Mouse (Mus musculus) yolk sac, embryonic 10.5 days (tissue): Measurements from ENCODE around the gene Kcnh7.

Experiments
- DNase-seq: peaks from one replicate; pipeline ENCODE4 v3.0.0-alpha.2; 2017; ENCODE audit warnings: low spot score

Kcnh7 gene

DNA sequence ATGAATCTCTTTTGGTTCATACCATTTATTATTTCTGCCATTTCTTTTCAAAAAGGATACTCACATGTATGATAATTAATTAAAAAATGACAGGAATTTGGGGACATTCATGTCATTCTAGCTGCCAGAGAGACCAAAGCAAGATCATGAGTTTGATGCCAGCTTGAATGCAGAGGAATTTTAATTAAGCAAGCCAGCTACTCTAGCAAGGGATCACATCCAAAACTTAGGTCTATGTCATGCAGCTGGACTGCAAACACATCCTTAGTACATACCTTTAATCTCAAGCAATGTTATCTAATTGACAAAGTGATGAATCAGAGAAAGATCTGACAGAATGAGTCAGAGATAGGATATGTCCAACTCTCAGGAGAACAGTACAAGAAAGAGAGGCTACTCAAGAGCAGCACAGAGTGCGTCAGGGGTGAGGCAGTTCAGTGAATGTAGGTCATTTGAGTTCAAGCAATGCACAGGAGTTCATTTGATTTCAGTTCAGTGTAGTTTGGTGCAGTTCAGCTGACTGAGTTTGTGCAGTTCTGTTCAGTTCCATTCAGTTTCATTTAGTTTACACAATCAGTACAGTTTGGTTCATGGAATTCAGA is 248.7 kb downstream of the Kcnh7 start:
- DNase-seq, result no peak

- DNase-seq, result no peak
Measured at GRCm38 (mm10) chr2:62928494-62928893, 255.6 kb downstream of the Kcnh7 start.

GRCm38 (mm10) chr2:62928065-62928464 is 256.0 kb downstream of the Kcnh7 start:
- no peak for DNase-seq

DNA sequence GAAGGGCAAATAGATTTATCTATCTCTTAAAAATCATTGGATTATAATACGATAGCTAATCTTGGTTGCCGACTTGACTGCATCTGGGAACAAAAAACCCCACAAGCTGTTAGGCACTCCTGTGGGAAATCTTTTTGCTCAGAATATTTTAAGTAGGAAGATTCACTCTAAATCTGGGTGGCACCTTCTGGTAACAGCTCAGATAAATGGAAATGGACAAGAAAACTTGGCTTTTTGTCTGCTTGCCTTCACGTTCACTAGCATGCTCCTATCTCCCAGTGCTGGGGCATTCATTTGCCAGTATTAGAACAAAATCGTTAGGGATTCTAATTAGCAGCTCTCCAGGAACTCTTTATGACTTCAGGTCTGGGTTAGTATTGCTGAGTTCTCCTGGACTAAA is 260.3 kb downstream of the Kcnh7 start:
- no peak for DNase-seq

DNA sequence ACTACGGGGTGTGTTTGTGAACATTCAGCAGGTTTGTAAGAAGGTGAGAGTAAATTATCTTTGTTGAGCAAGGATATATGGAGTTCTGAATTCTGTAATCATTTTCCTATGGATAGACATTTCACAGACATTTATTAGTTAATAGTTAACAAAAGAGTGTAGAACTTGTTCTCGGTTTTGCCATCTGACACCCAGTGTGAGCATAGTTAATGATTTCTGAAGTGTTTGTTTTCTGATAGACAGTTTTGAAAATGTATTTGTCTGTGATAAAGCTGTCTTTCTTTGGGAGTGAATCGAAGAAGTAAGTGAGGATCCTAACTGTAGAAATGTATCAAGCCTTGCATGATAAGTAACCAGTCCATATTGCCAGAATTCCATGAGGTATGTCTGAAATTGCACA is 276.4 kb downstream of the Kcnh7 start:
- no peak for DNase-seq

DNA sequence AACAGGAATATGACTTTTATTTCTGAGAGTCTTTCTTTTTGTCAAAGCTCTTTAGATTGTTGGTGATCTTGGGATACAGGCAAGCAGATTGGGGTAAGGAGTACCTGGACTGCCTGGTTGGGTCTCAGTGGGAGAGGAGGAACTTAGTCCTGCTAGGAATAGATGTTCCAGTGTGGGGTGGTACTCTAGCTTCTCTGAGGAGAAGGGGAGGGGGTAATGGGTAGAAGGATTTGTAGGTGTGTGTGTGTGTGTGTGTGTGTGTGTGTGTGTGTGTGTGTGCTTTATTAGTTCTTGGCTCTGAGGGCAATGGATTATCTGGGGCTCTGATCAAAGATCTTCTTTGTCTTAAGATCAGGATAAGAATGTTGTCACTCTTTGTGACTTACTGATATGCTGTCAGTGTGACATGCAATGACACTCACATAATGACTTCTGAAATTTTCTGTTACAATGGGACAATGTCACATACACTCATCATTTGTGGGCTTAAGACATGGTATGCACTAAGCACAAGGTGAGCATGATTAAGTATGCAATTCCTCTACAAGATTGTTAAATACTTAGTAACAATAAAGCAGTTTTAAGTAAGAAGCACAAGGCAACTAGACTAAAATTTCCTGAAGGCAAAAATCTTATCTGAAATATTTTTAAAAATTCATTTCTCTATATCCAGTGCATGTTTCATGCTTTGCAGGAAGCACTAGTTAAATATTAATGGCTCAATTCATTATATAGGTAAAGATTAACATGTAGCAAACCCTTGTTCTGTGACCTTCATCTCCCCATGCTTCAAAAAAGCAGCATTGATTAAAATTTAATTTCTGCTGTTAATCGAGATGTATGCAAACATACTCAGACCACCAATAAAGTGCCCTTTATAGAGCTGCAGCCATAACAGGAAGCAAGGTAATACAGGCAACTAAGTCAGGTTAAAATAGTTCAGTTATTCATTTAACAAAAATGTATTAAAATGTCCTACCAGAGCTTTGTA is 281.4 kb downstream of the Kcnh7 start:
- no peak for DNase-seq

GRCm38 (mm10) chr2:62878763-62879162 is 305.3 kb downstream of the Kcnh7 start:
- no peak for DNase-seq

- DNase-seq, result no peak
Measured at GRCm38 (mm10) chr2:62855391-62855790, 328.7 kb downstream of the Kcnh7 start.

- DNase-seq, result no peak
Measured at GRCm38 (mm10) chr2:62842630-62843029, 341.5 kb downstream of the Kcnh7 start.

DNA sequence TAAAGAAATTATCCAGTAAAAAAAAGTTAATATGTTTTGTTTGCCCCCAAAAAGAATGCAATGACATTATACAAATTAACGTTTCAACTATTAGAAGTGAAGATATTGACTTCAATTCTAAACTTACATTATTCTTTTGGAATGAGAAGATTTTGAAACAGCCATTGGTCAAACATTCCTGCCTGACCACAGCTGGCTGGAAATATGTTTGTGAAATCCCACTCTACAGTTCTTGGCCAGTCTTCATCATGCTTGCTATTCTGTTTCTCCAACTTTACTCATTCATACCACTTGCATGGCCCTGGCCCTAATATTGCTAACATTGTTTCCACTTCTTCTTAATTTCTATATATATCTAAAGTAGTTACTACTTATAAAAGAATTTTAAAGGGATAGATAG is 349.8 kb downstream of the Kcnh7 start:
- no peak for DNase-seq

DNA sequence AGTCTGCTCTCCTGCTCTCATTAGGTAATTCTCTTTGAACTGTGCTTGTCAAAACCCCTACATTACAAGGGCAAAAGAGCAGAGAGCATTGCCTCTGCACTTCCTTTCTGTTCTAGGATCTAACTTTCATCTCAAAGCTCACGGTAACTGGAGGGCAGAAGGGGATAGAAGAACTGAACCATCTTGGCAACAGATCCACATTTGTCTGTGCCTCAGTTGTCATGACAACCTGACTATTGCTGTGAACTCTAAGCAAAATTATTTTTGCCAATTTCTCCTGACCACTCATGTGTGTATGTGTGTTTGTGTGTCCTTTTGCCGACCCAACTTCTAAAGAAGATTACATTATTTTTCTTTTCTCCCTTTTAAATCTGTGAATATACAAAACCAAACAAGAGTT is 364.9 kb downstream of the Kcnh7 start:
- no peak for DNase-seq

DNA sequence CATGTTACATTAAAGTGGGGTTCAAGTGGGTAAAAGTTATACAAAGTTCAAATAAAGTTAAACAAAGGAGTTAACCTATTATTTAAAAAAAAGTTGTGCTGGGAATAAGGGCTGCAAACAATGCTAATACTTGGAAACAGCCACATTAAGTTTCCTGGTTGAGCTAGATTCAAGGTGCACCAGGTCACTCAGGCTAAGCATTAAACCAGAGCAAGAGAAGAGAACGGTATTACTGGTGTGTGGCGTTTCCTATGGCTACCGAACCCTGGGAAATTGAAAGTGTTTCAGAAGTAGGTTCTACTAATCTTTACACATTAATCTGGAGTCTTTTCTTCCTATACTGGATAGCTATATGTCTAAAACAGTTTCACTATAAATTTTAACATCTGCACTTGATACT is 368.1 kb downstream of the Kcnh7 start:
- DNase-seq, result no peak

GRCm38 (mm10) chr2:62808813-62809212 is 375.3 kb downstream of the Kcnh7 start:
- DNase-seq, result no peak

DNA sequence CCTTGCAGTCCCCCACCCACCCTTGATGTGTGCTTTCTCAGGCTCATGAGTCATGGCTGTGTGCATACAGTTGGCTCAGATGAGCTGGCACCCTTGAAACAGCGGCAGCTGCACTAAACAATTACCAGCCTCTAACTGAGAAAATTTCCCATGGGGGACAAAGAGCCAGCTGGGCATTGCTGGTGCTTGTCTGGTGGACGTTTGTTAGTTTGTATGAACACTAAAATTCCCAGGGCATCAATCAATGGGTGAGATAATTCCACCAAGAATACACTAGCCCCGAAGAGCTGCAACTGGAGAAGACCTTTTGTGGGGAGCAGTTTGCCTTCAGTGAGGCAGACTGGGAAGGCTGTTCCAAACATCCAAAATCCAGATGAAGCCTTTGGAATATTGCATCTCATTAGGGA is 376.6 kb downstream of the Kcnh7 start:
- no peak for DNase-seq

DNA sequence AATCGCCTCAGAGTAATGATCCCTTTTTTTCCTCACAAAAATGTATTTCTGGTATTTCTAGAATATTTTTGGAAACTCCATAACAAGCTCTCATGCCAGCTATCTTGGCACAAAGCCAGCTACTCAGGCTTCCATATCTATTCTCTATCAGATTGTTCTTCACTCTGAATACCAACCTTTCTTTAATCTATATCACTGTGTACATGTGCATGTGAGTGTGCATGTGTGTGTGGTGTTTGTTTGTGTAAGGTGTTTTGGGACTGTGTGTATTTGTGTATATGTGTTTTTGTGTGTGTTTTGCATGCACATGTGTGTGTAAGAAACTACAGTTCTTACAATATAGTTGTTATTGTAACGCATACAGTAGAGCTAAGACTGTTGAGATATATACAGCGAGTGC is 377.2 kb downstream of the Kcnh7 start:
- no peak for DNase-seq

GRCm38 (mm10) chr2:62804030-62804429 is 380.1 kb downstream of the Kcnh7 start:
- DNase-seq, result no peak

GRCm38 (mm10) chr2:62784460-62785038 is 399.5 kb downstream of the Kcnh7 start:
- no peak for DNase-seq

DNA sequence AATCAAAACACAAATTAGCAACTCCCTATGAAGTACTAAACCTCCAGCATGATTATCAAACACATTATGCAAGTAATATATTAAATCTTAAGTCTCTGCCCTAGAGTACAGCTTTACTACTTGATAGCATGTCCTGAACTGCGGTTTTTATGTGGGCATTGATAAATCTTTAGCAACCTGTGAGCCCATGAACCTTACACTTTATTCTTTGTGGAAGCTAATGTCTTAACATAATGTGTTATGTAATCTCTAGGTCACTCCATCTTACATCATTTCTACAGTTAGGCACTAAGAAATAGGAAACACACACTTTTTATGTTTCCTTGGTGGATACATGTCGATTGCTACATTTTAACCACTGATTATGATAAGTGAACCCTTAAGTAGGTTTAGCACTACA is 437.8 kb downstream of the Kcnh7 start:
- no peak for DNase-seq

GRCm38 (mm10) chr2:62743098-62743497 is 441.0 kb downstream of the Kcnh7 start:
- no peak for DNase-seq

GRCm38 (mm10) chr2:62730671-62731070 is 453.4 kb downstream of the Kcnh7 start:
- no peak for DNase-seq

GRCm38 (mm10) chr2:62727732-62728131 is 456.4 kb downstream of the Kcnh7 start:
- no peak for DNase-seq

- DNase-seq, result no peak
Measured at GRCm38 (mm10) chr2:62725946-62726345, 458.1 kb downstream of the Kcnh7 start.

DNA sequence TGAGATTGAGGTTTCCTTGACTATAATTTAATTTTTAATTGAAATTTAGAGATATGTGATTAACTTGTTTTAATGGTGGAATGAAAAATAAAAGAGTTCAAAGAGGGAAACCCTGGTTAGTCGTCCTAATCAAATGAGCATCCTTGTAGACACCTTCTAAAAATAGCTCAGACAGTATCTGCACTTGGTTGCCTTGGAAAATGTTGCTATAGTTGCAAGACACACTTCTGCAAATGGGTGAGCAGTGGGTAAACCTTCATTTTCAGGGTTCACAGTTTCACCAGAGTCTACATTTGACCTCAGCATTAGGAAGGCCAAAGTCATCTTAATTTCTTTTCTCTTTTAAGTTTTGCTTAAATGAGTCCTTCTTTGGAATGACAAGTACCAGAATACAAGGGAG is 465.7 kb downstream of the Kcnh7 start:
- DNase-seq, result no peak
